Mouse (Mus musculus) brain, adult 2 months (tissue): ENCODE data around the gene Hexim1.

Source experiments
- DNase-seq: peaks from one replicate; pipeline ENCODE4 v3.0.0; 2011; ENCODE audit warnings: low read depth, low spot score

Hexim1 gene

GRCm38 (mm10) chr11:103118866-103119265 is 2.8 kb downstream of the Hexim1 start:
- no peak for DNase-seq

- DNase-seq: peak; percentile 61
These were observed 3.6 kb downstream of the Hexim1 start for GRCm38 (mm10) chr11:103119609-103120008.

- DNase-seq: peak; percentile 48
These were observed 4.3 kb downstream of the Hexim1 start for GRCm38 (mm10) chr11:103120315-103120714.

- DNase-seq: peak; percentile 67
These were observed 15.9 kb downstream of the Hexim1 start, which contains the start of gene Hexim2 for GRCm38 (mm10) chr11:103131701-103132575. TSS of gene Hexim2 (plus strand) at chr11:103132429.

GRCm38 (mm10) chr11:103132576-103133455 is 16.8 kb downstream of the Hexim1 start:
- peak; percentile 100 for DNase-seq

GRCm38 (mm10) chr11:103133456-103134185 is 17.6 kb downstream of the Hexim1 start:
- peak; percentile 58 for DNase-seq

GRCm38 (mm10) chr11:103134221-103134620 is 18.2 kb downstream of the Hexim1 start:
- peak; percentile 77 for DNase-seq

GRCm38 (mm10) chr11:103136039-103136577 is 20.1 kb downstream of the Hexim1 start:
- DNase-seq: no peak

GRCm38 (mm10) chr11:103139951-103140762 is 24.1 kb downstream of the Hexim1 start:
- DNase-seq: peak; percentile 11

GRCm38 (mm10) chr11:103140763-103141100 is 24.7 kb downstream of the Hexim1 start:
- no peak for DNase-seq

- DNase-seq: peak; percentile 45
These were observed 25.3 kb downstream of the Hexim1 start for GRCm38 (mm10) chr11:103141101-103141943.

GRCm38 (mm10) chr11:103141944-103142255 is 25.9 kb downstream of the Hexim1 start:
- DNase-seq: peak; percentile 62

GRCm38 (mm10) chr11:103142441-103143182 is 26.6 kb downstream of the Hexim1 start:
- DNase-seq: peak; percentile 98

- DNase-seq: no peak
These were observed 28.6 kb downstream of the Hexim1 start for GRCm38 (mm10) chr11:103144309-103145285.

- DNase-seq: no peak
These were observed 30.4 kb downstream of the Hexim1 start for GRCm38 (mm10) chr11:103146386-103146785.

GRCm38 (mm10) chr11:103147766-103148165 is 31.7 kb downstream of the Hexim1 start:
- no peak for DNase-seq

GRCm38 (mm10) chr11:103149771-103150170 is 33.7 kb downstream of the Hexim1 start:
- DNase-seq: no peak
